Mouse (Mus musculus): Measurements from ENCODE around the gene Gldn.
A peak's percentile ranks its signal among the peaks of the same experiment; 100 is the strongest.

- peak; percentile 48 for TF ChIP-seq CTCF (IDR thresholded peaks at IDR 0.05; ENCODE audit: low read depth)
- no peak for TF ChIP-seq EP300 (optimal IDR thresholded peaks at IDR 0.05)
Observed at GRCm38 (mm10) chr9:54316363-54316762, 30.1 kb downstream of the Gldn start.

Measured in stomach, postnatal 0 days (tissue).